Mouse (Mus musculus) embryo, embryonic 9.5 days (tissue): Measurements from ENCODE around the gene Bcar3.
A peak's percentile ranks its signal among the peaks of the same experiment; 100 is the strongest.

Experiments used
- DNase-seq: peaks from one replicate; pipeline ENCODE4 v3.0.0-alpha.2; 2017; ENCODE audit errors: extremely low spot score

Gene Bcar3

DNA sequence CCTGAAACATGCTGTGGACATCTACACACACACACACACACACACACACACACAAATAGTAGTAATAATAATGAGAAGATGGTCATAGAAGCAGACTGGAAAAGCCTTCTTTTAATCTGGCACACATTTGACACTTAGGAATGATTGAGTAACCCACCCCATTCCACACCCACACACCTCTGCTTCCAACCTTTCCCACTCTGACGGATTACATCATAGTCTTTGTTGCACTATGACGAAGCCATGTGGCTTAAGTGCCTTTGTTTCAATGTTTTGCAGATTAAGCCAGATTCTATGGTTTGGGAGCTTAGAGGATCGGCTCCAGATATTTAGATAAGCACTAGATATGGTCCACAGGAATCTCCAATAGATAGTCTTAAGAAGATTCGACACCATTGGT, 42.1 kb downstream of the Bcar3 start:
- DNase-seq = no peak

DNA sequence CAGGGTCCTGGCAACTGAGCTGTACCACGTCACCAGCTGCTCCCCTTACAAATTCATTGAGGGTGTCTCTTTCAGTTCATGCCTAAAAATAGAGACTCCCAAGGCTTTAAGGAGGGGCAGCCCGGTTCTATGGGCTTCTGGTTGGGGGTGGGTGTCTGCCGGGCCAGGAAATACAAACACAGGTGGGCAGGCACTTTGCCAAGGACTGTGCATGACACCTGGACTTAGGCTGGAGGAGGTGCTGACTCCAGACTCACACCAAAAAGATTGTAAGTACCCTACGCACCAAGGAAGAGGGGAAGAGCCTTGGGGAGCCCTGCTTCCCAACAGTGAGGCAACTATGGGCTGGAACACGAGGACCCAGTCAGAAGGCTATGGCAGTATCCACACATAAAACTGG, 44.1 kb downstream of the Bcar3 start:
- no peak for DNase-seq

DNA sequence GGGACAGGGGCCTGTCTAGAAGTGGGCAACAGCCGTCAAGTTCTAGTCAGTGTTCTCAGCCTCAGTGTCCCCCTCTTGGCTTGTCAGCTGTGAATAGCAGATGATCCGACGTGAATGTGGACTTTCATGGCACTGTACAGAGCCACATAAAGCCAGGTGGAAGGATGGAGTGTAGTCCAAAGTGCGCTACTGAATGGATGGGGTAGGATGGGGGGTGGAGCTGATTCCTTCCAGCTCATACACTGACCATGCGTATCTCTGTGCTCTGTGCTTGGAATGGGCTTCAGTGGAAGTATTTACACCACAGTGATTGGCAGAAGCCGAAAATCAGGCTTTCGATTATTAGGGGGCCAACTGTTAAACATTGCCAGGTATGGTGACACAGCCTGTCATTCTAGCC, 45.0 kb downstream of the Bcar3 start:
- DNase-seq = no peak

DNA sequence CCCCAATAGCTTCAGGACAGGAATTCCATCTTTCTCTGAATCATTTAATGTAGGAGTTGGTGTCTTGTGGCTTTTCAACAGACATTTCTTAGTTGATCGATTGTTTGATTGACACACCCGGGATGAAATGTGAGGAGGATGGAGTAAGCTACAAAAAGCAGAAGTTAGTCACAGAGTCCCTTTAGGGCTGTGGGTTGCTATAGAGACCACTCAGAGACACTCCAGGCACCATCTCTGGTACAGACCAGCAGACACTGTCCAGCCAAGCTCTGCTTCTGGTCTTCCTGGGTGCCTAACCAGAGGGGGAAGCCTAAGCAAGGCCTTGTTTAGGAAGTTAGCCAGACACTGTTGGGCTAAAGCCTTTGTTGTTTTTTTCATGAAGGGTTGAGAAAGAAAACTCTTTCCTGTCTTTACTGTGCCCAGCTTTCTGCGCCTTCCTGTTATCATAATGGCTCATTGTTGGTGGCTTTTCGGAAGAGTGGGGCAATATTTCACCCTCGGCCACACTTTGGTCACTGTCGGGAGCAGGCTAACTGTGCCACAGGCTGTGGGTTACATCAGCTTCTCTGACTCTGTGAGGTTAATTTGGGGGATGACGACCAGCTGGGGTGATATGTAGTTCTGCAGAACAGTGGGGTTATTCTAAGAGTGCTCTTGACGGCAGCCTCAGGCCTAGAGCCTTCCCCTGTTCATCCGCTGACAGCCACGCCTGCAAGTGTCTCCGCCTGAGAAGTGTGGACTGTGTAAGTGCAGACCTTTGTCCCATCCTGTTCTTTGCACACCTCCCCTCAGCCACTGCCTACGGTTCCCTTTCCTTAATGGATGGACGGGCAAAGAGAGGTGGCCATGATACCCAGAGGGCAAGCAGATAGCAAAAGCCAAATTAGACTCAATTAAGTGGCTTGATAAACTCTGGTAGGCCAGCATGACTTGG, 46.5 kb downstream of the Bcar3 start:
- DNase-seq = no peak

DNA sequence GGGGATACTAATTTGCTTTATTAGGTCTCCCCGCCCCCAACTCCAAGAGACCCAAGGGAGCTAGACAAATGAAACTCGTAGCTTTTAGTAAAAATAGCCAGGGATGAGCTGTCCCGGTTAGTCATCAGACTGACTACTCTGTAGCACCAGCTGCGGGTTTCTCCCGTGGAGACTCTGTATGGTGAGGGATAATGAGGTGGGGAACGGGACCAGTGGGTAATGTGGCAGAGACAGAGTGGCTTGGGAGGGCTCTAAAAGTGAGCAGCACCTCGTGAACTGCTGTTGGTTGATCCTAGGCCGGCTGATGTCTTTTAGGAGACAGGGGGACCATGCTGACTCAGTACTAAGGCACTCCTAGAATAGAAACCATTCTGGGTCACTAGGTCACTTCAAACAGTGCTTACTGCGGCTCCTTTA, 49.5 kb downstream of the Bcar3 start:
- no peak for DNase-seq

DNA sequence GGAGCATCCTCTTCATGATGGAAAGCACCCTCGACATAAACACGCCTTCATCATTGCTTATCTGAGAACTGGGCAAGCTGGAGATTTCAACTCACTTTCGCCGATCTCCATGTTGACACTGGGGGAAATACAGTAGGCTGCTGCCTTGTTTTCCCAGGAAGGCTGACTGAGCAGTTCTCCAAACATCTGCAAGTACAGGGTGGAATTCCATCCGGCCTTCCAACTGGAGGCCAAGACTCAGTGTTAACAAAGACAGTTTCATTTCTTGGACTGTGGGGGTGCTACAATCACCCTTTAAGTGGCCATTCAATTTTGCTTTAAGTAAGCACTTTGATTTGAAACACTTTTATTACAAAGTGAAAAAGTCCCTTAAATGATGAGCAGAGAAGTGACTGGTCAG, 50.4 kb downstream of the Bcar3 start:
- no peak for DNase-seq

DNA sequence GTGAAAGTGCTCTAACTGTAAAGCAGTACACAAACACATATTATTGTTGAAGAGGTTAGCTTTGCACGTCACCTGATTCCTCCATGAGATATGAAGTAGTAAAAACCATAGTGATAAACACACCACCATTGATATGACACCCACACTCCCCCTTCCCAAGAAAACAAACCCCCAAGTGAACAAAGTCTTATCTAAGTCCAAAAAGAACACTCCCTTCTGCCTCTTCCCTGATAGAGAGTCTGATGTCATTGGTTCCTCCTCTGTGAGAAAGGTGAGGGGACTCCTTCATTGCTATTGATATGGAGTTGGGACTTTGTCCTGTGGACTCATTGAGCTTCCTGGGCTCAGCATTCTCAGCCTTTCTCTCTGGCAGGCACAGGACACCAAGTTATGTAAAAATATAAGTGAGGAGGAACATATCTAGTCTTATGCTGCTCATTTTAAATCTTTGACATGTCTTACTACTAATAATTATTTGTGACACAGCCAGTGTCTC, 52.1 kb downstream of the Bcar3 start:
- DNase-seq = no peak

DNA sequence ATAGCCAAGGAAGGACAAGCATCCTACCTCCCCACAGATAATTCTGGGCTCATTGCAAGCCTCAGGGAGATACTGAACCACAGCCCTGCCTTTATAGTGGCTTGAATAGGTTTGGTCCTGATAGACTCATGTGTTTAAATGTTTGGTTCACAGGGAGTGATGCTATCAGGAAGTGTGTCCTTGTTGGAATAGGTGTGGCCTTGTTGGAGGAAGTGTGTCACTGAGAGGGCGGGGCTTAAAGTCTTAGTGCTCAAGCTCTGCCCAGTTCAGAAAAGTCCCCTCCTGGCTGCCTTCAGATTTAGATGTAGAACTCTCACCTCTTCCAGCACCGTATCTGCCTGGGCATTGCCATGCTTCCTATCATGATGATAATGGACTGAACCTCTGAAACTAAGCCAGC, 52.7 kb downstream of the Bcar3 start:
- no peak for DNase-seq

DNA sequence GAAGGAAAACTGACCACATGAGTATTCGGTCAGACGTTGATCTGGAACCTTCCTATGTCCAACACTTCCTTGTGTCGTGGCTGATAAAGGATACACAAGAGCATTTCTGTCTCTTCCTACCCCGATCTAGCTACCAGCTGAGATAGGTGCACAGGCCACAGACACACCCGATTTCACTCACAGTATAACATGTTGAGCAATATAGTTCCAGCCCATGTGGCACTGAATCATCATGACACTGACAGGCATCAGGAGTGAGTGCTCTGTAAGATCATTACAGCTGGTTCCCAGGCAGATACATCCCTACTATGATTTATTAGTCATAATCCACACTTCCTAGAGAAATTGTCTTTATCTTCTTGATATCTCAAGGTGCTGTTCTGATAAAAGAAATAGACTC, 54.7 kb downstream of the Bcar3 start:
- DNase-seq = no peak

DNA sequence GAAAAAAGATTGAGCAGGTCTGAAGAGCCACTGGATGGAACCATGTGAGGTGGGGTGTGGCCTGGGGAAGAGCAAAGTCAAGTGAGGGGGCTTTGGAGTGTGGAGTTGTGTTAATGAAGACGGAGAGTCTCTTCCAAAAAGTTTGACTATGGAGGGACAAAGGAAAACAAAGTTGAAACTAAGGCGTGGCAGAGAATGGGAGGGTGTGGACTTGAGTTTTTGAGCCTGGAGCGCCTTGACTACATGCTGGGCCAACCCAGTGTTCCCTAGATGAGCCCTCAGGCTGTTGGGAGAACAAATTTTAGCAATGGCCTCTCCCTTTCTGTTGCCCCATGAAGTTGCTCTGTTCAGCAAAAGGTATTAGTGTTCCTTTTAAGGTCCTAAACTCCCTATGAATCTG, 58.9 kb downstream of the Bcar3 start:
- DNase-seq = no peak

DNA sequence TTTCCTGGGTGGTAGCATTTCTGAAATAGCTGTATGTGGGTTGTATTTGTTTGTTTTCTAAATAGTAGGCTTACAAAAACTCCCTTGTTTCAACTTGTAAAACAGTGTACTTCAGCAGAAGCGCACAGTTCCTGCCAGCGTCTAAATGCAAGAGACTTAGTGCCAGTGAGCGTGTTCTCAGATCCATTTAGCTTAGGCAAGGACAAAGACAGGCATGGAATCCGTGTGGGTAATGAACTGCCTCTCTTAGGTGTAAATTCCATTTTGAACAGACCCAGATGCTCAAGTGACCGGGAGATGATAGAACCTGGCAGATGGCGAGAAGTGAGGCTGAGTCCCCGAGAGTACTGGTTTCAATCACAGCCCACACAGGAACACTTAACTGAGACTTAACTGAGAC, 65.5 kb downstream of the Bcar3 start:
- DNase-seq = no peak

DNA sequence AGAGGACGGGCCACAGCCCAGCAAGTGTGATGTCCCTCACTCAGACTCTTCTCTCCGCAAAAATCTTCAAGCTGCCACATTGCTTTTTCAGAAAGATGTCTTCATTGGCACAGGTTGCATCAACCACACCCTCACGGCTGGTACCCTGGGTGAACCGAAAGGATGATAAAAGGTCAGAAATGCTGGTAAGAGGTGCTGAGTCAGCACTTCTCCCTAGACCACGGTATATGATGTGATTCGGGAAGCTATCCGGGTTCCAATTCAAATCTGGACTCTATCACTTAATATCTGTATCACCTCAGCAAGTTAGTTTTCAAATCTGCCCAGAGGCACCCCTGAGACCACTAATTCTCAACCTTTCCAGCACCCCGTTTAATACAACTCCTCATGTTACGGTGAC, 66.0 kb downstream of the Bcar3 start:
- no peak for DNase-seq

DNA sequence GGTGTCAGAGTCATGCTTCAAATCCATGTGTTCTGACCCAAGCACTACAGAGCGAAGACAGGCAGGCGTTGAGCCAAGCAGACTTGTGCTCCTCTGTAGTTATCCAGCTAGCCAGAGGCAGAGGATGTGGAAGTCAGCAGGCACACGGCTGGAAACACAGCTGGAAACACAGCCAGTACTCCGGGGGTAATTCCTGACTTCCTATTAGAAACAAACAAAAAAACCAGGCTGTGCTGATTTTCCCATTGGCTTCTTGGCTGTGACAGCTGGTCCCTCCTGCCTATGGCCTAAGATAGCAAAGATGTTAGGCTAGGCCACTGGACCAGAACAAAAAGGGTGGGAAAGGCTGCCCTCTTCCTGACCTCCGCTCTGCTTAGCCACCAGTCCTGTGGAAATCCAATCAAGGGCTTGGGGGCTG, 66.8 kb downstream of the Bcar3 start:
- DNase-seq = peak; percentile 64

DNA sequence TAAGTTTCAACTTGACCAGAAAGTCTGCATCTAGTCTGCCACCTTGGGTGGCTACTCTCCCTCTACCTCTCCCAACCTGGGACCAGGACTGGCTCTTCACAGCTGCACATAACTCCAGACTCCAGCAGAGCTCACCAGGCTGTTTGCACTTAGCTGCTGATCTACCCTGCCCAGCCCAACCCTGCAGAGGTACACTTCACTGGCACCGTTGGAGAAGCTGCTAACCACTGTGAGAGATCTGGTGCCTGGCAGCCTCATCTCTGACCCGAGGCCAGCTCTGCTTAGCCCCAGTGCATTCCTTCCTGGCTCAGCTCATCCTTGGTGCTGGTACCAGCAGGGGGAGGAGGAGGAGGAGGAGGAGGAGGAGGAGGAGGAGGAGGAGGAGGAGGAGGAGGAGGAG, 68.8 kb downstream of the Bcar3 start:
- no peak for DNase-seq

DNA sequence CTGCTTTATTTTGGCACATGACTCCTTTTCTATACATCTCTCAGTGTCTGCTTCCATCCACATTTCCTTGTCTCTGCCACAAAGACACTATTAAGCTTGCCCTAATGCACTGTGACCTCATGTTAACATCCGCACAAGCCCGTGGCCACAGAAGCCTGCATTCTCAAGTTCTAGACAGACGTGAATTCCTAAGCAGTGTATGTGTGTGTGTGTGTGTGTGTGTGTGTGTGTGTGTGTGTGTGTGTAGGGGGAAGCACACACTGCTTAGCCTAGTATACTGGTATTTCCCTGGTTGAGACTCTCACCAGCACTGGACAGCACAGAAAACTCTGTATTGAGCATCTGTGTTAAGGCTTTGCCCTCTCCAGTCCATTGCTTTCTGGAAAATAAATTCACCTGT, 70.6 kb downstream of the Bcar3 start:
- peak; percentile 40 for DNase-seq

DNA sequence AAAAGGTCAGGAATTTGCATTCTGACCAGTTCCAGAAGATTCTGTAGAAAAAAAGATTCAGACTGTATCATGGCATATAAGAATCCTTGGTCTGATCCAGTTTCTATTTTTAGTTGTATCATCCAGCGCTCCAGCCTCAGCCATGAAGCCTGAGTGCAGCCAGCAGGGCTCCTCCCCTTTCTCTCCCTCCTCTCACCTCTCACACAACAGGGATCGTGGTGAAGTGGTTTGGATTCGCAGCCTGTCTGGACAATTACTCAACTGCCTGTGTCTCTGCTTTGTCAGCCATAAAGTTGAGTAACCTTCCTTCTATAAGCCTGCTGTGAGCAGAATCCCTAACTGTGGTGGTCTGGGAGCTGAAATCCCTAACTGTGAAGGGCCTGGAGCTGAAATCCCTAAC, 71.4 kb downstream of the Bcar3 start:
- peak; percentile 59 for DNase-seq

DNA sequence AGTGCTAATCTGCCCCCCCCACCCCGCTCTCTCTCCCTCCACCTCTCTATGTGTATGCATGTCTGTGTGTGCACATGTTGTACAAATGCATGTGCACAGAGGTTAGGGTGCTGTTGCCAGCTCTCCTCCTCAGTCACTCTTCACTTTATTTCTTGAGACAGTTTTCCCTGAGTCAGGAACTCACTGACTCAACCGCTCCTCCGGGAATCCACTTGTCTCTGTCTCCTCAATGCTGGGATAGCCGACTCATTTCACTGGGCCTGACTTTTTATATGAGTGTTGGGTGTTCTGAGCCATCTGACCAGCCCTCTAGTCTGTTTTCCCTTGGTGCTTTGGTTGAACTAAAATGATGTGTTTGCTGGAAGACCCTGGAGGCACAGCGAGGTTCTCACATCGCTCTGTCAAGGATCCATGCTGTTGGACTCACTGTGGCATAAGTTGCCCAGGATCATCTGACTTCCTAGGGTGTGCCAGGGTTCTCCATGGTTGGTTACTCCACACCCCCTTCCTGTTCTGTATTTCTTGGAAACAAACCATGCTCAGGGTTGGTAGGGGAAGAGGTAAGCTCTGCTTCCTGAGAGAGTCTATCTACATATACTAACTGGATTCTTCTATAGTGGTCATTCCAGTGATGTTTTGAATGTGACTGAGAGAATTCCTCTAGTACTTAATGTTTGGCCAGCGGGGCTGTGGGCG, 77.9 kb downstream of the Bcar3 start:
- DNase-seq = no peak

DNA sequence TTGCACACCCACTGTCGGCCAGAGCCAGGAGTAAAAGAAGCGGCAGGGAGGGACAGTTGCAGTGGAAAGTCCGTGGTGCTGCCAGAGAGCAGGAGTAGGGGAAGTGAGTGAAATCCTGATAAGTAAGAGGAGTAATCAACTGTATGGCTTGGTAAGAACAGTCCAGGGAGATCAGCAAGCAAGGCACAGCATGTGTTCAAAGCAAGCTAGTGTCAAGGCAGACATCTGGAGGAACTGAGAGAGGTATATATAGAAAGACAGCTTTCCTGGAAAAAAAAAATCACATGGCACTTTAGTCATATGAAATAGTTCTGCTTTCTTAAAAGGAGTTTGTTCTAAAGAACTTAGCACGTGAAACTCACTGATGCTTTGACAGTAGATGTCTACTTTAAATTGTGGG, 78.7 kb downstream of the Bcar3 start:
- no peak for DNase-seq

DNA sequence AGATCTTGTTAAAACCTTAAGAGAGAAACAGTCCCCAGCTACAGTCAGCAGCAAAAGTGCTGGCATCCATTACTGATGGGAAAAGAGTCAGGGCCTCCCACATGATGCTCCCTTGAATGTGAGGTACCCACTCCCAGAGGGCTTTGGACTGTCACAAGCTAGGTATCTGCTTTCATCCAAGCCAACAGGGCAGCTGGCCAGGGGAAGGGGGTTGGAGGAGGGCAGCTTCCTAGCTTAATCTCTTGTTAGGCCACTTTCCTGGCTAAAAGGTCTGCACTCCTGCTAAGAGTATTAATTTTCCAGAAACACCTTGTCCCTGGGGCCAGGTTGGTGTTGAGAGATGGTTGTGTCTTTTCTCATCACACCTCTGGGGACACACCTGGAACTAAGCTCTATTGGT, 82.1 kb downstream of the Bcar3 start:
- no peak for DNase-seq

DNA sequence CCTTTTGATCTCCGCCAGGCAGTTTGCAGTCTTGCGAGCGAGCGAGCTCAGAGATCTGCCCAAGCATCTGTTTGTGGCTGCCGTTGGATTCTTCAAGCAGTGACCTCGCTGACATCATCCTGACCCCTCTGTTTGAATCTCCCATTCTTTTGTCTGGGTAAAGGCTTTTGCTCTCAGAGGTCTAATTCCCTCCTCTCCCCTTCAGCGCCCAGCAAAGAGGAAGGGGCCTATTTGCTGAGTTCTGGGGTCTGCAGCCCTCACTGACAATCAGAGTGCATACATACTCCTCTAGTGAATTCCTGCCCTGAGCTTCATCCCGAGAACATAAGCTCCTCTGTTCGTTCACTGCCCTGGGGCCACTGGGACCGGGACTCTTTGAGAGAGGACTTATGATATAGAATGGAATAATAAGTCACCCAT, 82.5 kb downstream of the Bcar3 start:
- peak; percentile 82 for DNase-seq

DNA sequence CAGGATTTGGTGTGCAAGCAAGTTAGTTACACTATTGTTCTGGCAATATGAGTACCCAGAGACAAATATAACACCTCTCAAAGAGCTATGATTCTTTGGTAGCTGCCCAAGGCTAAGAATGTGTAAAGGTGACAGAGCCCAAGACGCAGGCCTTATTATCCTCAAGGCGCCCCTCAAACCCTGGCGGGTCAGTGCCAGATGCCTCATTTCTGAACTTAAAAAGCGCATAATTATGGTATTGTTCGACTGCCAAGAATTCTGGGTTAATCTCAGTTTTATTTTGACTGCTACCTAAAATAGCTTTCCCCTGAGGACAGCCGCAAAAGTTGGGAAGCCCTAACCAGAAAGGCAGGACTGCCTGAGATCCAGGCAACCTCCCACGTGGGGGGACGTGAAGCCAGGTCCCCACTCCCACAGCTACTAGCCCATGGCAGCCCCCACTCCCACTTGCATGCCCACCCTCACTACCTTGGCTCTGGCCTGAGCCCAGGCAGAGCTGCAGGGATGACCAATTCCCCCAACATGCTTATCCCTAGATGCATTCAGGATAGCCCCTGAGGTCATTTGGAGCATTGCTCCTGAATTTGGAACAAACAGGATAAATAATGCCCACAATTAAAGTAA, 83.0 kb downstream of the Bcar3 start:
- DNase-seq = no peak

DNA sequence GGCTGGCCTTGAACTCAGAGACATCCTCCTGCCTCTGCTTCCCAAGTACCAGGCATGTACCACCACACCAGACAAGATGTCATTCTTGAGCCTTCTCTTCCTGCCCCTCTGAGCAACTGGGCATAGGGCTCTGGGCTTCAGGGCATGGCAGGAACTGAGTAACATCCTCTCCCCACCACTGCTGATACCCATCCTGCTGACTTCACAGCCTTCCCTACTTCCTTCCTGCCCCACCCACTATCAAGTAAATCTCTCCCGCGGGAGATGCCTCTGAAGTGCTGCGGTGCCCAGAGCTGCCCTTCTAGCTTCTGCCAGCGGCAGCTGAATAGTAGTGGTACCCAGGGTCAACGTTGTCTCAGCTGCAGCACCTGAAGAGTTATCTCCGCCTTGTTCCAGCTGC, 84.7 kb downstream of the Bcar3 start:
- no peak for DNase-seq

DNA sequence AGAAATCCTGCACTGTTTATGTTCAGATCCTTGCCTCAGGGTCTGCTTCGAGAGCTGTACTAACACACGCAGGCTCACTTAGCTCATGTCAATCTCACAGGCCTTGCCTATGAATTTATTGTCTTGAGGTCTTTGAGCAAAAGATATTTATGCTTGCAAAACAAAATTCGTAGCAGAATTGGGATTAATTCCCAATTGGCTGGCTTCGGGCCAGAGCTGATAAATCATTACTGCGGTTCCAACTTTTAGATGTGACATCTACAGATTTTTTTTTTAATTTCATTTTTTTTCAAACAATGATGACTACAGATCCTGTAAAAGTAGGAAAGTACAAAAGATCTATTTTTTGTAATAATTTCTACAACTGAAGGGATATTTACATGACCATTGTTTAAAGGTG, 86.8 kb downstream of the Bcar3 start:
- no peak for DNase-seq
